ENCODE assay signal across 18 mouse cellular contexts in the genomic region with DNA sequence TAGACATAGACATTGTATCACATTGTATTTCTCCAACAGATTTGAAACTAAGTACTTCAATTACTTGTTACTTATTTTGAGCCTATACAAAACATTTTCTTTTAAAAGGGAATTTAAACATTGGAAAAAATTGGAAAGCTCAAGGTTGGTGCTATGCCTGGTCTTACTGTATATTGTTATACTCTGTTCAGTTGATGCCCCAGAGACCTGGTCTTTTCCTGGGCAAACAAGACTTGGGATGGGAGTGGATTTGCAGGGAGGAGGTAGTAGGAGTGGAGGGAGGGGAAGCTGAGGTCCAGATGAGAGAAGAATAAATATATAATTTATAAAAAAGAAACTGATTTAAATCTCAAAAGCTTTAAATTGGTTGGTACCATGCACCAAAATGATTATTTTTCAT.
"Had no signal": no experiment of that assay in that cellular context is flagged by ENCODE, and none has a peak within 500 bp of the region (broad histone marks: within the 10 kb centered on the region; RNA-seq: fewer than 3 reads in every experiment).

No protein-coding gene starts in this region.

- H3K27ac ChIP-seq: midbrain, embryonic 10.5 days; midbrain, embryonic 12.5 days; neural tube, embryonic 13.5 days; neural tube, embryonic 15.5 days had no signal

- H3K4me1 ChIP-seq: midbrain, embryonic 10.5 days; midbrain, embryonic 12.5 days; neural tube, embryonic 13.5 days; neural tube, embryonic 15.5 days had no signal

- H3K4me3 ChIP-seq: midbrain, embryonic 10.5 days; midbrain, embryonic 12.5 days; myocyte; neural tube, embryonic 13.5 days; neural tube, embryonic 15.5 days had no signal

- H3K4me2 ChIP-seq: lung, embryonic 14.5 days; midbrain, embryonic 12.5 days; neural tube, embryonic 13.5 days; neural tube, embryonic 15.5 days had no signal

- H3K9ac ChIP-seq: lung, embryonic 14.5 days; midbrain, embryonic 12.5 days; neural tube, embryonic 13.5 days; neural tube, embryonic 15.5 days had no signal

- ATAC-seq: midbrain, embryonic 16.5 days had no signal

- H3K36me3 ChIP-seq: midbrain, embryonic 10.5 days; midbrain, embryonic 12.5 days; neural tube, embryonic 13.5 days; neural tube, embryonic 15.5 days had no signal

- H3K27me3 ChIP-seq: midbrain, embryonic 12.5 days; neural tube, embryonic 13.5 days; neural tube, embryonic 15.5 days had no signal

- H3K9me3 ChIP-seq: midbrain, embryonic 10.5 days; midbrain, embryonic 12.5 days; neural tube, embryonic 13.5 days; neural tube, embryonic 15.5 days had no signal

- DNase-seq: lung, embryonic 14.5 days; lung, postnatal 10 days; lung, postnatal 4 days; midbrain, embryonic 14.5 days; retina, postnatal 1 day; right cerebral cortex, adult 18-20 months; right cerebral cortex, postnatal 25 days; right cerebral cortex, postnatal 4 days; spleen, adult 18-20 months; thymus, adult 18-20 months; thymus, postnatal 14 days; thymus, postnatal 36 days had no signal
